Mouse (Mus musculus) stomach, embryonic 15.5 days (tissue): Measurements from ENCODE around the gene Wdr35. TPM values are rescaled to one million over a fixed set of nuclear protein-coding genes. Genes with fewer than 3 reads are reported as not detected.

Experiments used
- ATAC-seq: fragments of 200-750 bp; cut with Nextera tagmentation; 2 replicates; pipeline ENCODE4 v1.8.0; 2017; ENCODE audit warnings: low read depth, moderate number of reproducible peaks, moderate TSS enrichment; ENCODE audit not compliant: insufficient read depth, low FRiP score
- H3K27ac ChIP-seq: fragments of 300-500 bp; sonication (generic); 2 replicates; pipeline ENCODE4 v1.5.1; 2015; ENCODE audit warnings: mild to moderate bottlenecking, inconsistent platforms
- H3K27me3 ChIP-seq: fragments of 300-500 bp; sonication (generic); replicated peaks from 2 replicates; pipeline ENCODE4 v1.6.1; 2015; ENCODE audit warnings: inconsistent platforms
- H3K36me3 ChIP-seq: fragments of 300-500 bp; sonication (generic); 2 replicates; pipeline ENCODE4 v1.6.1; 2015; ENCODE audit warnings: inconsistent platforms
- H3K4me1 ChIP-seq: fragments of 300-500 bp; sonication (generic); 2 replicates; pipeline ENCODE4 v1.6.1; 2015; ENCODE audit warnings: inconsistent platforms
- H3K4me2 ChIP-seq: fragments of 300-500 bp; sonication (generic); 2 replicates; pipeline ENCODE4 v1.6.1; 2015; ENCODE audit warnings: mild to moderate bottlenecking, inconsistent platforms
- H3K4me3 ChIP-seq: fragments of 300-500 bp; sonication (generic); replicated peaks from 2 replicates; pipeline ENCODE4 v1.5.1; 2015; ENCODE audit warnings: inconsistent platforms
- H3K9ac ChIP-seq: fragments of 300-500 bp; sonication (generic); 2 replicates; pipeline ENCODE4 v1.6.1; 2015; ENCODE audit warnings: inconsistent platforms
- H3K9me3 ChIP-seq: fragments of 300-500 bp; sonication (generic); 2 replicates; pipeline ENCODE4 v1.6.1; 2016; ENCODE audit warnings: inconsistent platforms
- WGBS: fragments of 180-500 bp; shearing (Covaris S2); methylation state at CpG from one replicate; pipeline ENCODE4 v1.1.7; 2015; 5-methylcytosine and 5-hydroxymethylcytosine counted together
- polyA plus RNA-seq: library from polyadenylated mRNA; unstranded; fragments of >200 nt; fragmentation: Nextera tagmentation; extraction: Ambion mirVana; gene quantifications from 2 replicates; pipeline ENCODE4 v1.2.1, GENCODE M21; 2015

Gene Wdr35
- polyA plus RNA-seq, 1 experiment from 2014 or later, result 12.5 TPM

DNA sequence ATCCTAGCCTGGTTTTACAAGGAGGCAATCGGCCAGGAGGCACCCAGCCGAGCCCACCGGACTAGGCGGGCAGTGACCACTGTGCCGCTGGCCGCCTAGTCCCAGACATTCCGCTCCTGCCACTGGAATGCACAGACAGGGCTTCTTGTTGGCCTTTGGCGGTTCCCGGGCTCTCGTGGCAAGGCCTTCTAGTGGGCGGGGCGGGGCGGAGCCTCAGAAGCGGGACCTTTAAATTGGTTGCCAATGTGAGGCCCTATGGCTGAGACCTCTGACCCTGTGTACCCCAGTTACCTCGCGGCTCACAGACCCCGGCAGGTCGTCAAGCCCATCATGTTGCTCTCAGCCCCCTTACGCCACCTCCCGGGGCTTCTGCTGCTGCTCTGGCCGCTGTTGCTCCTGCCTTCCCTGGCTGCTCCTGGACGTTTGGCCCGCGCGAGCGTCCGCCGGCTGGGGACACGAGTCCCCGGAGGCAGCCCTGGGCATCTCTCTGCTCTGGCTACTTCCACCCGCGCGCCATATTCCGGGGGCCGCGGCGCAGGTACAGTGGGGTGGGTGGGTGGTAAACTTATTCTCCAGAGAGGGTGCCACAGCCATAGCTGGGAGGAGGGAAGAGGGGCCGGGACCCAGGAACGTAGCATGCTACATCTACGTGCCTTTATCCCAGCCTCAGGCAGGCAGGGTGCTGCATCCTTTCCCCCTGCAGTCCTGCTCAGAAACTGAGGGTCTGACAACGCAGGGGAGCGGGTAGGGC, 25.8 kb upstream of the Wdr35 start, which contains the start of gene Matn3:
Matn3 (plus strand) TSS at position 216 of the 751 bp plus-strand sequence.
- Histone ChIP-seq H3K27ac (no peak within 1 kb of the TSS; the same call in 1 of the 2 replicates), H3K4me2 (peak within 1 kb of the TSS; percentile 90), H3K9me3 (no peaks in the 10 kb centered on the region), H3K36me3 (no peaks in the 10 kb centered on the region), H3K4me1 (peaks cover 8% of the 10 kb centered on the region), H3K9ac (peak within 1 kb of the TSS; percentile 37; the same call in 1 of the 2 replicates), H3K27me3 (0 out of 2 replicates have a peak, but pooled peaks cover 3% of the 10 kb centered on the region), H3K4me3 (peak within 1 kb of the TSS; percentile 38)
- 2% methylated on average over 42 of the region's 42 CpGs for WGBS
- peak; percentile 63; the same call in 1 of the 2 replicates for ATAC-seq

DNA sequence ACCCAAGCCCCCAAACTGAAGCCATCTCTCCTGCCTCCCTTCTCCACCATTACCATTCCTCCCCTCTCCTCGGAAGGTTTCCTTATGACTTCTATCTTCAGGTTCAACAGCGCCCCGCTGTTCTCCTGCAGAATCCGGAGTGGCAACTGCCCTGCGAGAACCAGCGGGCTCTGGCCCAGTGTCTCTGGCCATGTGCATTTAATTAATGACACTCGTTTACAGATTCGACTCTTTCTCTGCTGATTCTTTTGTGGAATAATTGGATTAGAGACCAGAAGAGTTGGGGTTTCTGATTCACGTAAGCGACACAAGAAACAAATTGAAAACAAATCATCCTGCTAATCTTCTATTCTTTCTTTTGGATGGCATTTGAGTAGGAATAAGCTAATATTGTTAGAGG, 20.6 kb upstream of the Wdr35 start:
- Histone ChIP-seq H3K4me2 (no peak overlapping the region), H3K9ac (no peak overlapping the region), H3K4me3 (no peak overlapping the region), H3K27ac (no peak overlapping the region), H3K4me1 (peaks cover 1% of the 10 kb centered on the region), H3K9me3 (no peaks in the 10 kb centered on the region), H3K36me3 (no peaks in the 10 kb centered on the region), H3K27me3 (0 out of 2 replicates have a peak, but pooled peaks cover 3% of the 10 kb centered on the region)
- no peak for ATAC-seq
- WGBS, result 83% methylated on average over 10 of the region's 10 CpGs

DNA sequence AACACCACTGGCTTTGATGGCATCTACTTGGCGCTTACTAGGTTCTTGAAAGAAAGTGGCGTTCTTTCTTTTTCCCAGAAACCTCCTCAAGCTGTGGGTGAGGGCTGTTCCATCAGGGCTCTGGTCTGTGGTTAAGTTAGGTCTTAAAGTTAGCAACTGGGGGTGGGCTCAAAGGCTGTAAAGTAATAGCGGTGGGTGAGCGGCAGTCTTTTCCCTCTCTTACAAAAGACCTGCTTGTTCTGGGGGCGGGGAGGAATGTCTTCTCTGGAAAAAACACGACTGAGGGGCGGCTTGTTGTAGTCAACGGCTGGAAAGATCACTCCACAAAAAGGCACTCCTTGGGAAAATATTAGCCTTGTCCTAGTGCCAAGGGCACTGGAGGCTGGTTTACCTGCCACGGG, 19.5 kb upstream of the Wdr35 start:
- WGBS, result 53% methylated on average over 9 of the region's 9 CpGs
- Histone ChIP-seq H3K4me3 (no peak overlapping the region), H3K4me1 (no peaks in the 10 kb centered on the region), H3K27ac (no peak overlapping the region), H3K9me3 (no peaks in the 10 kb centered on the region), H3K9ac (no peak overlapping the region), H3K4me2 (no peak overlapping the region), H3K36me3 (no peaks in the 10 kb centered on the region), H3K27me3 (no peaks in the 10 kb centered on the region)
- ATAC-seq, result no peak

DNA sequence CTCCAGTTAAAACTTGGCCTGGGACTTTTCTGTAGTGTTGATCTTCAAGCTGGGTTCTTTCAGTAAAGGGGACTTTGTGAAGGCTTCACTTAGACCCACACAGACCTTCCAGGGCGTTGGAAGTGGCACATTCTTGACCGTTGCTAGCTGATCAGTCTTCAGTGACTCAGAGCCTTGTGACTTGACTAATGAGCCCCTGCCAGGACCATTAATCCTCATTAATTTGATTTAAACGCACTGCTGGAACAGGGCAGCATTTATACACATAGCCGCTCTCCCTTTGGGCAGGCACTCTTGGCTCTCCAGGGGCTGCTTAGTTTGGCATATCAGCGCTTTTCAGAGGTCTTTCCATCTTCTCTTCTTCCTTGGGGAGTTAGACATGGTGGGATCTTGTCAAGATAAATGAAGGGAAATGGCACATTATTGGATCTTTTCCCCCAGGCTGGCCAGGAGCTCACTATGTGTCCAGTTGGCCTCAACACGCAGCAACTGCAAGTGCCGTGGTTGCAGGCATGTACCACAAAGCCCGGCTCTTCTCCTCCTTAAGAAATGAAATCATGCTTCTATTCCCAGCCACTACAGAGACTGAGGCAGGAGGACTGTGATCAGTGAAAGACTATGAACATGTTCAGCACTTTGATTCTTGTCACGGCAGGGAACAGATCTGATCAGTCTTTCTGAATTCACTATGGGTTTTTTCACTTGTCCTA, 11.9 kb upstream of the Wdr35 start:
- Histone ChIP-seq H3K4me1 (no peaks in the 10 kb centered on the region), H3K4me2 (no peak overlapping the region), H3K9ac (no peak overlapping the region), H3K27me3 (no peaks in the 10 kb centered on the region), H3K27ac (no peak overlapping the region), H3K36me3 (no peaks in the 10 kb centered on the region), H3K9me3 (no peaks in the 10 kb centered on the region), H3K4me3 (no peak overlapping the region)
- 58% methylated on average over 9 of the region's 9 CpGs for WGBS
- ATAC-seq, result 0 out of 2 replicates have a peak, but pooled peaks have one; percentile 18

DNA sequence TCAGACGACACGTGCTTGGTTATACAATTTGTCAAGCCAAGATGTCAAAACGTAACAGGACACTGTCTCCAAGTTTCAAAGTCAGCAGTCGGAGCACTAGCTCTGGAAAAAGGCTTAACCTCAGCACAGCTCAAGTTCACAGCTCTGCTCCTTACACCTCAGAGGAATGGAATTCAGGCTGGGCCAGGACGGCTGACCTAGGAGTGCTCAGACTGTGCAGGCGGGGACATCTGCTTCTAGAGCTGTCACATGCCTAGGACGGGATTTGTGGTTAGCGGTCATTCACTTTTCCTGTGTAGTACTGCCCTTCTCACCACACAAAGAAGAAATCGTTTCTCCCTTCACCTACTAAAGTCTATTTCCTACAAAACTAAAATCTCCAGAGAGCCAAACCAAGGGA, 3.9 kb upstream of the Wdr35 start:
- no peak overlapping the region for H3K4me2 ChIP-seq
- H3K9me3 ChIP-seq, result no peaks in the 10 kb centered on the region
- H3K4me3 ChIP-seq, result no peak overlapping the region
- H3K9ac ChIP-seq, result no peak overlapping the region
- no peaks in the 10 kb centered on the region for H3K36me3 ChIP-seq
- H3K4me1 ChIP-seq, result no peaks in the 10 kb centered on the region
- no peak overlapping the region for H3K27ac ChIP-seq
- 12% methylated on average over 9 of the region's 9 CpGs for WGBS
- H3K27me3 ChIP-seq, result no peaks in the 10 kb centered on the region
- ATAC-seq, result no peak

DNA sequence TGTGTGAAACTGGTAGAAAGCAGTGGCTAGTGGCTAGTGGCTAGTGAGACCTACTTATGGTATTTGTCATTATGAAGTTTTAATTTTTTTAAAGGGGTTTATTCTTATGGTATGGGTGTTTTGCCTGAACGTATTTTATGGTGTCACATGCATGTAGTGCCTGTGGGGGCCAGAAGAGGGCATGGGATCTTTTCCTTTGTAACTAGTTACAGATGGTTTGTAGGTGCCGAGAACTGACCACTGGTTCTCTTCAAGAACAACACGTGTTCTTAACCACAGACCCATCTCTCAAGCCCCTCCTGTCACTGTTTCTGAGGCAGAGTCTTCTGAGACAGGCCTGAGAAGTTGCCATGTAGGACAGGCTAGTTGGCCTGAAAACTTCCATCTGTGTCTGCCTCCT, 1.4 kb downstream of the Wdr35 start:
- Histone ChIP-seq H3K9me3 (no peaks in the 10 kb centered on the region), H3K4me1 (no peaks in the 10 kb centered on the region), H3K27me3 (no peaks in the 10 kb centered on the region), H3K4me3 (peak overlapping the region; percentile 71; the same call in 1 of the 2 replicates), H3K36me3 (no peaks in the 10 kb centered on the region), H3K4me2 (no peak overlapping the region), H3K9ac (no peak overlapping the region), H3K27ac (no peak overlapping the region)
- no peak for ATAC-seq
- WGBS, result 84% methylated on average over 3 of the region's 3 CpGs

DNA sequence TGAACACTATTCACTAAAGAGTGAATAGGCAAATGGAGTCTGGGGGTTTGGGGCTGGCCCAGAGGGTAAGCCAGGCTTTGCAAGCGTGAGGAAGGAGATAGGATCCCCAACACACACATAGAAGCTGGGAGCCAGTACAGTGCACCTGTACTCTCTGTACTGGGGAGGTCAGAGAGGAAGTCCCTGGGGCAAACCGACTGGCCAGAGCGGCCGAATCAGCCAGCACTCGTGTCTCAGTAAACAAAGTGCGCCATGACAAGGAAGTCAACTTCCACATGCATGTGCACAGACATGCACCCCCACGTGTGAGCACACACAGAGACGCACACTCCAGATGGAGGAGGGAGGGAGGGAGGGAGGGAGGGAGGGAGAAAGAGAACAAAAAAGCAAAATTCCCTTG, 19.5 kb downstream of the Wdr35 start:
- no peak for ATAC-seq
- WGBS, result 75% methylated on average over 8 of the region's 8 CpGs
- no peaks in the 10 kb centered on the region for H3K27me3 ChIP-seq

DNA sequence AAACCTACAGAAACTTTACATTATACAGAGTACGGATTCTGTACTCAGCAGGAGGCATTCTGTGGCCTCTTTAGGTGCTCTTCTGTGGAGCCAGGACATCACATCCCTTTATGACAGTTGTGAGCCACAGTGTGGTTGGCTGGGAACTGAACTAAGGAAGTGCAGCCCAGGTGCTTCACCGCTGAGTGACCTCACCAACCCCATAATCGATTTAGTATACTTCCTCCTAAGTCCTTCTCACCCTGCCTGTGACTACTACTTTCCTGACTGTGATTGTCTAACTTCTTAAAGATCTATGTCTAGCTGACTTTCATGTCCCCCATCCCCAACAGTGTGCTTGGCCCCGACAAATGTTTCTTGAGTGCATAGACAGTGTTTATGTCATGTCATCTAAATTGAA, 24.6 kb downstream of the Wdr35 start:
- no peaks in the 10 kb centered on the region for H3K9me3 ChIP-seq
- H3K27ac ChIP-seq, result no peak overlapping the region
- no peak for ATAC-seq
- no peaks in the 10 kb centered on the region for H3K27me3 ChIP-seq
- H3K4me1 ChIP-seq, result no peaks in the 10 kb centered on the region
- 88% methylated on average over 4 of the region's 4 CpGs for WGBS
- H3K4me2 ChIP-seq, result no peak overlapping the region
- no peak overlapping the region for H3K4me3 ChIP-seq
- H3K9ac ChIP-seq, result no peak overlapping the region
- no peaks in the 10 kb centered on the region for H3K36me3 ChIP-seq

More for the DNA sequence above, 19.5 kb downstream of the Wdr35 start:
- Histone ChIP-seq H3K9me3 (no peaks in the 10 kb centered on the region), H3K9ac (no peak overlapping the region), H3K27ac (no peak overlapping the region), H3K4me2 (no peak overlapping the region), H3K4me3 (no peak overlapping the region), H3K4me1 (no peaks in the 10 kb centered on the region), H3K36me3 (no peaks in the 10 kb centered on the region)

DNA sequence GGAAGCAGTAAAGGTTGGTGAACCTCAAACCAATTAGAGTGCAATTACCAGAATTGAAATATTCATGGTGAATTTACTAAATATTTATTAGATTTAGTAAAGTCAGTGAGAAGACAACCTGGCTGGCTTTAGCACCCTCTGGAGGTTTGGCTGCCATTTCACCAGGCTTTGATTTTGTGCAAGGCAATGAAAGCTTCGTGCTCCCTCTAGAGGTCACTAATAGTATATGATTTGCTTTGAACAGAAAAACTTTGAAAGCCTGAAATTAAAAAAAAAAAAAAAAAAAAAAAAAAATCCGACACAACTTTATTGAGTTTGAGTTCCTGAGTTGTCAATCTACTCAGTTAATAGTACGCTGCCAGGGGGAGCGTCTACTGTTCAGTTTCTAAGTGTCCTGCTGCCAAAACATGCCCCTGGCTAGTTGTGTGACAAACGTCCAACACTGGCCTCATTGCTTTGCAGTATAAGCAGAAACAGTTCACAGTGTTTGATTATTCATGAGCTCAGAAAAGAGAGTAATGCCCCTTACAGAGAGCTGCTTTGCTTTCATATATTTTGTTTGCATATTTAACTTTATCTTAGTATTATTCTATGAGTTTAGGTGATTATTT, 28.5 kb downstream of the Wdr35 start:
- Histone ChIP-seq H3K9me3 (no peaks in the 10 kb centered on the region), H3K4me3 (no peak overlapping the region), H3K36me3 (no peaks in the 10 kb centered on the region), H3K27ac (no peak overlapping the region), H3K27me3 (no peaks in the 10 kb centered on the region), H3K4me1 (no peaks in the 10 kb centered on the region), H3K9ac (no peak overlapping the region), H3K4me2 (no peak overlapping the region)
- no peak for ATAC-seq
- 17% methylated on average over 5 of the region's 5 CpGs for WGBS

DNA sequence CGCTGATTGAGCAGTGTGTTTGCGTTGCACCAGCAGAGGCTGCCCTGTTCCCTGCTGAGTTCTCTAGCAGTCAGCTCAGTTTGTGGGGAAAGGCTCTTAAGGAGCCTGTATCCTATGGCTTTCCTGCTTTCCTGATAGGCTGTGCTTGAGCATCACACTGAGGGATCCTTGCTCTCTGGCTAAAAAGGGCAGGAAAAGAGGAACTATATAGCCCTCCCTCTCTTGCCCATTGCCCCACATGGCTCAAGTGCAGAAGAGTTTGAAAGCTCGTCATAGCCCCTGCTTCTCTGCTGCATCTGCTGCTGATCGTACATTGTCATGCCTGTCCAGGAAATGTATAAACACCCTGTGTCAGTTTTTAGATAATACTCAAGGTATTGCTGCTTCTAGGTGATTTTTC, 33.5 kb downstream of the Wdr35 start:
- Histone ChIP-seq H3K4me1 (no peaks in the 10 kb centered on the region), H3K27ac (no peak overlapping the region), H3K9me3 (no peaks in the 10 kb centered on the region), H3K27me3 (no peaks in the 10 kb centered on the region), H3K36me3 (no peaks in the 10 kb centered on the region), H3K9ac (no peak overlapping the region), H3K4me3 (no peak overlapping the region), H3K4me2 (no peak overlapping the region)
- ATAC-seq, result no peak
- WGBS, result 55% methylated on average over 4 of the region's 4 CpGs

DNA sequence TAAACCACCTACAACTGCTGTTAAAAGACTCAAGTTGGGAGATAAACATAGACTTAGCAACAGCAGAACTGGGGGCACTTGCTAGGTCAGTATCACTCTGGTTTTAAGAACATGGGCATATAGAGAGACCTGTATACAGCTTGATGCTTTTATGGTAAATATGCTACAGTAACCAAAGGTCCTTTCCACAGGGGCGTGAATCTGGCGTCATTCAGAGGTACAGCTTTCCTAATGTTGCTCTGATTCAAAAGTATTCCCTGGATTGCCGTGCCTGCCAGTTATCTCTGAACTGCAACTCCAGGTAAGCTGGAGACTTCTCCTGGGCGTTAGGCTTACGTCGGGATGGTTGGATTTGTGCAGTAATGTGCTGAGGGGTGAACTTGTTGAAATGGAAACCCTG, 34.1 kb downstream of the Wdr35 start:
- H3K4me2 ChIP-seq, result no peak overlapping the region
- ATAC-seq, result no peak
- no peak overlapping the region for H3K4me3 ChIP-seq
- H3K36me3 ChIP-seq, result 0 out of 2 replicates have a peak, but pooled peaks cover 3% of the 10 kb centered on the region
- no peaks in the 10 kb centered on the region for H3K9me3 ChIP-seq
- no peak overlapping the region for H3K27ac ChIP-seq
- H3K4me1 ChIP-seq, result no peaks in the 10 kb centered on the region
- no peaks in the 10 kb centered on the region for H3K27me3 ChIP-seq
- no peak overlapping the region for H3K9ac ChIP-seq
- WGBS, result 93% methylated on average over 6 of the region's 6 CpGs

DNA sequence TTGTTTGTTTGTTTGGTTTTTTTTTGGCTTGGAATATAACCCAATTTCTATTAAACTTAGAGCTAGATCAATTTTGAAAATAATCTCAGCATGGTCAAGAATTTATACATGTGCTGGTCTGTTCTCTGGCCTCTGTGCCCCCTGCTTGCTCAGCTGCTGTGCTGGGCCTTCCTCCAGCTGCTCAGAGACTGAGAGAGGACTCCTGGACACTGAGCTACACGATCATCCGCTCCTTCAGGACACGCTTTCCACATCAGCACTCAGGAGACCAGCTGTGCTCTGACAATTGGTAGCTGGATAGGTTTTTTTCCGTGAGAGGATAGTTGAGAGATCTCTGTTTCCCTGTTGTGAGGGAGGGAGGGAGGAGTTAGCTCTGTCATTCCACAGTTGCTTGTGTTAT, 36.6 kb downstream of the Wdr35 start:
- Histone ChIP-seq H3K4me3 (no peak overlapping the region), H3K36me3 (0 out of 2 replicates have a peak, but pooled peaks cover 5% of the 10 kb centered on the region), H3K4me2 (no peak overlapping the region), H3K27ac (no peak overlapping the region), H3K4me1 (no peaks in the 10 kb centered on the region), H3K9ac (no peak overlapping the region), H3K9me3 (no peaks in the 10 kb centered on the region), H3K27me3 (no peaks in the 10 kb centered on the region)
- no peak for ATAC-seq
- 68% methylated on average over 4 of the region's 4 CpGs for WGBS
